Mouse (Mus musculus): ENCODE measurements around the gene Zkscan1. TPM values are rescaled to one million over a fixed set of nuclear protein-coding genes. Genes with fewer than 3 reads are reported as not detected.

Gene Zkscan1
- total RNA-seq, 1 experiment, result 9.8 TPM

DNA sequence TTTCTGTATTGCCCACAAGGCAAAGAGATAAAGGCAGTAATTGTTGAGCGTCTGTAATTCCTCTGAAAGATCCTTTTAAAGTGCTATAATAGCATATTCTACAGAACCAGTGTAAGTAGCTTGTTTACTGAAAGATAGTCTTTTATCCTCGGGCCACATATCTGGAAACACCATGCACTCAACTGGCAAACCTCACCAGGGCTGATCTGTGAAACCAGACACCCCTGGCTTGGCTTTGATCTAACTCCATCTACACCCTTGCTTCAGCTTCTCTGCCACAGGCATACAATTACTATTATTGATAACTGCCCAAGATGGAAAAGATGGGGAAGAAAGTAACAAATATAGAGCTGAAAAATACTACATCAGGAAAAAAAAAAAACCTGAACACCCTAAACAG is 377 bp upstream of the Zkscan1 start:
- Histone ChIP-seq H3K9ac (ENCODE audit: insufficient read depth, low read depth, low read length, poor library complexity, severe bottlenecking) (no peak overlapping the region), H3K27ac (ENCODE audit: insufficient read depth, low read depth, low read length, poor library complexity, severe bottlenecking) (no peak overlapping the region), H3K4me3 (ENCODE audit: insufficient read depth in 1 of 2, low read depth in 1 of 2, low read length in 2 of 2, poor library complexity in 1 of 2, severe bottlenecking in 1 of 2) (peak overlapping the region in 1 of 2 experiments; percentile 99; a peak in 2 of 4 replicates), H3K4me1 (ENCODE audit: control insufficient read depth in 2 of 2, insufficient read depth in 2 of 2, low read length in 2 of 2, poor library complexity in 1 of 2) (peaks cover 6 to 12% of the 10 kb centered on the region in 2 experiments), H3K9me3 (ENCODE audit: control insufficient read depth, insufficient read depth, low read depth, low read length) (no peaks in the 10 kb centered on the region), H3K36me3 (ENCODE audit: control insufficient read depth, insufficient read depth, low read length, poor library complexity, severe bottlenecking) (peaks cover 3% of the 10 kb centered on the region; the same call in 1 of the 2 replicates)
- no peak for DNase-seq (ENCODE audit: low read depth, low spot score)
- in situ Hi-C loops (cut with MboI; ENCODE audit: low sequenced_read_pairs in 2 of 2, unreplicated experiment in 2 of 2), result no loop called here
- TF ChIP-seq CHD2 (IDR thresholded peaks at IDR 0.05; ENCODE audit: low read depth, low read length), result no peak
- no peak for TF ChIP-seq ZNF384 (IDR thresholded peaks at IDR 0.05; ENCODE audit: low read depth, low read length)
- no peak for TF ChIP-seq MAFK (IDR thresholded peaks at IDR 0.05; ENCODE audit: insufficient read depth, low read depth, low read length)
- no peak for TF ChIP-seq HCFC1 (IDR thresholded peaks at IDR 0.05; ENCODE audit: borderline replicate concordance, insufficient read depth, low read length)
- no peak for TF ChIP-seq ZC3H11A (IDR thresholded peaks at IDR 0.05; ENCODE audit: borderline replicate concordance, low read depth, low read length)

DNA sequence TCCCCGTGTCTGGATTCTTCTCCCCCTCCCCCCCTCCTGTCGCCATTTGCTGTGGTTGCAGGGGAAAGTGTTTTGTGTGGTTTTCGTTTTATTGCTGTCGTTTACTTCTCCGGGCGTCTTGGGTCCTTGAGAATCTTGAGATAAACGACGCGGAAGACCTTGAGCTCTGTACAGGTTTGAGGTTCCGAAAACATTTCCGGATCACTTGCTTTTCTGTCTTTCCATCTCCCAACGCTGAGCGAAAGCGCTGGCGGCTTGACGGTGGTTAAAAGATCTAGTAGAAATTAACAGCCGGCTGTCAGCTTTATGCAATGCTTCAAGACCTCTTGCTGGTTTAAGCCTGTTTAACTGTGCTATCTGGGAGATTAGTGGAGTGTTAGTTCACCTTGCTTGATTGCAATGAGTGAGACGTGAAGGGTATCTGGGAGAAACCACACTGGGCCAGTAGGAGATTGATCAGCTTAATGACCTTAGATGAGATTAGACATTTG is 582 bp downstream of the Zkscan1 start:
- Histone ChIP-seq H3K9ac (ENCODE audit: insufficient read depth, low read depth, low read length, poor library complexity, severe bottlenecking) (peak overlapping the region; percentile 97), H3K9me3 (ENCODE audit: control insufficient read depth, insufficient read depth, low read depth, low read length) (no peaks in the 10 kb centered on the region), H3K36me3 (ENCODE audit: control insufficient read depth, insufficient read depth, low read length, poor library complexity, severe bottlenecking) (peaks cover 3% of the 10 kb centered on the region; the same call in 1 of the 2 replicates), H3K4me3 (ENCODE audit: insufficient read depth in 1 of 2, low read depth in 1 of 2, low read length in 2 of 2, poor library complexity in 1 of 2, severe bottlenecking in 1 of 2) (peak overlapping the region; percentile 95 to 99), H3K27ac (ENCODE audit: insufficient read depth, low read depth, low read length, poor library complexity, severe bottlenecking) (no peak overlapping the region), H3K4me1 (ENCODE audit: control insufficient read depth in 2 of 2, insufficient read depth in 2 of 2, low read length in 2 of 2, poor library complexity in 1 of 2) (peaks cover 6 to 13% of the 10 kb centered on the region in 2 experiments)
- TF ChIP-seq CHD2 (IDR thresholded peaks at IDR 0.05; ENCODE audit: low read depth, low read length) (no peak), ZC3H11A (IDR thresholded peaks at IDR 0.05; ENCODE audit: borderline replicate concordance, low read depth, low read length) (no peak), HCFC1 (IDR thresholded peaks at IDR 0.05; ENCODE audit: borderline replicate concordance, insufficient read depth, low read length) (no peak), ZNF384 (IDR thresholded peaks at IDR 0.05; ENCODE audit: low read depth, low read length) (no peak), MAFK (IDR thresholded peaks at IDR 0.05; ENCODE audit: insufficient read depth, low read depth, low read length) (no peak)
- DNase-seq (ENCODE audit: low read depth, low spot score), result no peak
- in situ Hi-C loops (cut with MboI; ENCODE audit: low sequenced_read_pairs in 2 of 2, unreplicated experiment in 2 of 2), result no loop called here

DNA sequence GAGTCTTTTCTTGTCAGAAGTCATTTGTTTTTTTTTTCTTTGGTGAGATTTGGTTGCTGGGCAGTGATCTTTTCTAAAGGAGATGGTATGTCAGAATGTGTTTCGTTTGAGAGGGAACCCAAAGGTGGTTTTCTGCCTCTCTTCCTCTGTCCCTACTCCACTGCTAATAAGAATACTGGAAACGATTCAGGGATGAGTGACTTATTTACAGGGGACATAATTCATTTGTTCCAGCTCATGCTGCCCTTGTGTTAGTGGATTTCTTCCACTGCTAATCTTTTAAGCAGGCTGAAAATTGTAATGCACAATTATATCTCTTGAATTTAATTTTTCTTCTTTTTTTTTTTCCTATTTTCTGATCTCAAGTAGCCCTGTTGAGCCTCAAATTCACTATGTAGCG is 2.0 kb downstream of the Zkscan1 start:
- H3K4me3 ChIP-seq (ENCODE audit: insufficient read depth in 1 of 2, low read depth in 1 of 2, low read length in 2 of 2, poor library complexity in 1 of 2, severe bottlenecking in 1 of 2), result no peak overlapping the region
- no peak overlapping the region for H3K27ac ChIP-seq (ENCODE audit: insufficient read depth, low read depth, low read length, poor library complexity, severe bottlenecking)
- H3K4me1 ChIP-seq (ENCODE audit: control insufficient read depth in 2 of 2, insufficient read depth in 2 of 2, low read length in 2 of 2, poor library complexity in 1 of 2), result peaks cover 6% of the 10 kb centered on the region in 2 experiments
- H3K9ac ChIP-seq (ENCODE audit: insufficient read depth, low read depth, low read length, poor library complexity, severe bottlenecking), result no peak overlapping the region
- in situ Hi-C loops (cut with MboI; ENCODE audit: low sequenced_read_pairs in 2 of 2, unreplicated experiment in 2 of 2), result no loop called here
- H3K36me3 ChIP-seq (ENCODE audit: control insufficient read depth, insufficient read depth, low read length, poor library complexity, severe bottlenecking), result peaks cover 3% of the 10 kb centered on the region; the same call in 1 of the 2 replicates
- H3K9me3 ChIP-seq (ENCODE audit: control insufficient read depth, insufficient read depth, low read depth, low read length), result no peaks in the 10 kb centered on the region
- no peak for DNase-seq (ENCODE audit: low read depth, low spot score)
- TF ChIP-seq ZC3H11A (IDR thresholded peaks at IDR 0.05; ENCODE audit: borderline replicate concordance, low read depth, low read length) (no peak), ZNF384 (IDR thresholded peaks at IDR 0.05; ENCODE audit: low read depth, low read length) (no peak)

DNA sequence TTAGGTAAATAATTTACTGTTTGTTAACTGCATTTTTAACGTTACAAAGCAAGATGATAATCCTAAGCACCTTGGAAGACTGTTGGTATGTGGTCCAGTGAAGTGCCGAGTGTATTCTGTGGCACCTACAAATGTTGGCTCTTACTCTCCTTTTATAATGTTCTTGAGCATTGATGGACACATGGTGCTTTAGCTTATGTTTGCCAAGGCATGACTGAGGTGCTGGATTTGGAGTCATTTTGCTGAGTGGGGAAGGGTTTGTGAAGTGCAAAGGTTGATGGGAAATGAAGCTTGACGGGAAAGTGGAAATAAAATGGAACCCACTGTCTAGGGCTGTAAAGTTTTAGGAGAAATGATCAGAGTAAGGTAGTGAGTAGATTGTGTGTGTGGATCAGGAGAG is 3.5 kb downstream of the Zkscan1 start:
- no peak overlapping the region for H3K9ac ChIP-seq (ENCODE audit: insufficient read depth, low read depth, low read length, poor library complexity, severe bottlenecking)
- peaks cover 10% of the 10 kb centered on the region for H3K36me3 ChIP-seq (ENCODE audit: control insufficient read depth, insufficient read depth, low read length, poor library complexity, severe bottlenecking)
- no peak for DNase-seq (ENCODE audit: low read depth, low spot score)
- peaks cover 6% of the 10 kb centered on the region in 2 experiments for H3K4me1 ChIP-seq (ENCODE audit: control insufficient read depth in 2 of 2, insufficient read depth in 2 of 2, low read length in 2 of 2, poor library complexity in 1 of 2)
- H3K4me3 ChIP-seq (ENCODE audit: insufficient read depth in 1 of 2, low read depth in 1 of 2, low read length in 2 of 2, poor library complexity in 1 of 2, severe bottlenecking in 1 of 2), result no peak overlapping the region
- TF ChIP-seq CHD2 (IDR thresholded peaks at IDR 0.05; ENCODE audit: low read depth, low read length) (no peak), ZC3H11A (IDR thresholded peaks at IDR 0.05; ENCODE audit: borderline replicate concordance, low read depth, low read length) (no peak), MAFK (IDR thresholded peaks at IDR 0.05; ENCODE audit: insufficient read depth, low read depth, low read length) (no peak), ZNF384 (IDR thresholded peaks at IDR 0.05; ENCODE audit: low read depth, low read length) (no peak), HCFC1 (IDR thresholded peaks at IDR 0.05; ENCODE audit: borderline replicate concordance, insufficient read depth, low read length) (no peak)
- in situ Hi-C loops (cut with MboI; ENCODE audit: low sequenced_read_pairs in 2 of 2, unreplicated experiment in 2 of 2), result no loop called here
- no peak overlapping the region for H3K27ac ChIP-seq (ENCODE audit: insufficient read depth, low read depth, low read length, poor library complexity, severe bottlenecking)
- no peaks in the 10 kb centered on the region for H3K9me3 ChIP-seq (ENCODE audit: control insufficient read depth, insufficient read depth, low read depth, low read length)

DNA sequence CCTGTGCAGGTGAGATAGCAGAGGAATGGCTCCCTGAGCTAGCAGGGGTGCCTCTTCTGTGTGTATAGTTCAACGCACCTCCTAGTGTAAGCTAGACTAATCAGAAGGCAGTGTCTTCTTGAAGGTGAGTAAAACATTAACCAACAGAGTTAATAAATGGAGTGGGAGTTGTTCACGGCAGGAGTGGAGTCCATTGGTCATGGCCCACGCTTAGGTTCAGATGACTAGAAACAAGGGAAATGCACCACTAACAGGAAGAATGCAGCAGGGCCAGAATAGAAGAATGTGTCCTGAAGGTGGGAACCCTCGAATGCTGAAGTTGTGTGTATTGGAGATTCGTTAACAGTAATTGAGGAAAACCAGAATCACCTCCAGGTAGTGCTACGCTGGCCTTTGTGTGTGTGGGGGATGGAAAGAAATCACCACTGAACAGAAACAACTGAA is 4.2 kb downstream of the Zkscan1 start:
- in situ Hi-C loops (cut with MboI; ENCODE audit: low sequenced_read_pairs in 2 of 2, unreplicated experiment in 2 of 2), result no loop called here
- Histone ChIP-seq H3K36me3 (ENCODE audit: control insufficient read depth, insufficient read depth, low read length, poor library complexity, severe bottlenecking) (peaks cover 15% of the 10 kb centered on the region), H3K4me1 (ENCODE audit: control insufficient read depth in 2 of 2, insufficient read depth in 2 of 2, low read length in 2 of 2, poor library complexity in 1 of 2) (peaks cover 4 to 6% of the 10 kb centered on the region in 2 experiments), H3K4me3 (ENCODE audit: insufficient read depth in 1 of 2, low read depth in 1 of 2, low read length in 2 of 2, poor library complexity in 1 of 2, severe bottlenecking in 1 of 2) (no peak overlapping the region), H3K9ac (ENCODE audit: insufficient read depth, low read depth, low read length, poor library complexity, severe bottlenecking) (peak overlapping the region; percentile 46; the same call in 1 of the 2 replicates), H3K27ac (ENCODE audit: insufficient read depth, low read depth, low read length, poor library complexity, severe bottlenecking) (no peak overlapping the region), H3K9me3 (ENCODE audit: control insufficient read depth, insufficient read depth, low read depth, low read length) (no peaks in the 10 kb centered on the region)
- no peak for TF ChIP-seq CHD2 (IDR thresholded peaks at IDR 0.05; ENCODE audit: low read depth, low read length)
- no peak for TF ChIP-seq HCFC1 (IDR thresholded peaks at IDR 0.05; ENCODE audit: borderline replicate concordance, insufficient read depth, low read length)
- TF ChIP-seq MAFK (IDR thresholded peaks at IDR 0.05; ENCODE audit: insufficient read depth, low read depth, low read length), result no peak
- TF ChIP-seq ZC3H11A (IDR thresholded peaks at IDR 0.05; ENCODE audit: borderline replicate concordance, low read depth, low read length), result no peak
- no peak for TF ChIP-seq ZNF384 (IDR thresholded peaks at IDR 0.05; ENCODE audit: low read depth, low read length)
- no peak for DNase-seq (ENCODE audit: low read depth, low spot score)
